Mouse (Mus musculus) B cell, adult (primary cell): ENCODE measurements around the gene Lpgat1. TPM values are rescaled to one million over a fixed set of nuclear protein-coding genes. Genes with fewer than 3 reads are reported as not detected.

ENCODE experiments used
- total RNA-seq: library from RNA; stranded (reverse); gene quantifications from 4 replicates; pipeline ENCODE4 v1.2.4, GENCODE M21; 2023; ENCODE audit not compliant: inconsistent age

Gene Lpgat1
- 92.3 to 110 TPM (median 103 TPM) in 4 replicates for total RNA-seq

DNA sequence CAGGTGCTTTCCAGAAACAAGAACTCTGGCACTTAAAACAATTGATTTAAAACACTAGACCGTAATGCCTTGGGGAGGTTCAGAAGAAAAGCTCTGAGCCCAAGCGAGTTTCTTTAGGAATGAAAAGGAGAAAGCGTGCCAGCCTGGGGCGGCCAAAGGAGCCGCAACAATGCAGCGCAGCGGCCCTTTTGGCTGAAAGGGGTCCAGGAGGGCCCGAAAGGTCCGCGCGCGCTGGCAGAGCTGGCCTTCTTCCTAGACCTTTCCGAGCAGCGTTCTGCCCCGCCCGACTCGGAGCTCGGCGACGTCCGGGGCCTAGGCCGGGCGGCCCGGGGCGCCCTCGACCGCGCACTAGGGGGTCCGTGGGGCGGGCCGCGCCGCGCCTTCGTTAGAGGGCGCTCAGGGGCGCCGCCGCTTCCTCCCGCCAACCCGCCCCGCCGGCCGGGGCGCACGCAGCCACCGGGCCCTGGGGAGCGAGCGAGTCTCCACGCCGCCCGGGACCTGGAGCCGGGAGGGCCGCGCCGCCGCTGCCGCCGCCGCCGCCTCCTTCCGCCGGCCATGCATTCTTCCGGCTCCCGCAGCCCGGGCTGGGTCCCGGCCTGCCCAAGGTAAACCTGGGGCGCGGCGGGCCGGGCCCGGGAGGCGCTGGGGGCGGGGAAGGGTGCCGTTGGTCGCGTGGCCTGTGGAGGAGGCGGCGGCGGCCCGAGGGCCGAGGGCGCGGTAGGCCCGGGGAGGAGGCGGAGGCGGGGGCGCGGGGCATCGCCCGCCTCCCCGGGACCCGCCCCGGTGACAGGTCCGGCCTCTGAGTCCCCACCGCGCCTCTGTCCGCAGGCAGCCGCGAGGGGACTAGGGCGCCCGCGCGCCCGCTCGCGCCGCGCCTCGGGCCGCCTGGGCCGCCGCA lies at the start of gene Lpgat1:
TSS of gene Lpgat1 (plus strand) at position 234 of the 898 bp plus-strand sequence.

DNA sequence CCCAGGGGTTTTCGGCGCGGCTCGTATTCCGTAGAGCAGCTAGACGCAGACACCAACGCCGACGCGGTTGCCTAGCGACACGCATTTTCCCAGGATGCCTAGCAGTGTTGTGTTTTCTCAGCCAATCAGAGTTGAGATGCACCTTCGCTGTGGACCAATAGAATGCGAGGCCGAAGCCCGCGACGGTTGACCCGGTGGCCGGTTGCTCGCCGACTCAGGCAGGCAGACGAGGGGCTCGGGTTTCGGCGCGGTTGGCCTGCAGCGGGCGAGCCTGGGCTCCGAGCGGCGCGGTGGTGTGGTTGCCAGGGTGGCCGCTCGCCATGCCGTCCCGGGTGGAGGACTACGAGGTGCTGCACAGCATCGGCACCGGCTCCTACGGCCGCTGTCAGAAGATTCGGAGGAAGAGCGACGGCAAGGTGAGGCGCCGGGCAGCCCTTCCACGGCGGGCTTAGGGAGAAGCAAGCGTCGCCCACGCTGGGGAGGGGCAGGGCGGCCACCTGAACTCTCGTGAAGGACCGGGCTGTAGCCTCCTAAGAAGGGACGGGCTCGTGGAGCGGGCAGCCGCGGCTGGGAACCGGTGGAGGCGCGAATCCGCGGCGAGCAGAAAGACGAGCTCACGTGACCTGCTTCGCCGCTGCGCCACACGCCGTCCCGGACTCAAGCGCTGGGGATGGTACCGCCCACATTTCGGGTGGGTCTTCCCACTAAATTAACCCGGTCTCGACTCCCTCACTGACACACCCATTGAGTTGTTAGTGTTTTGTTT lies 103.9 kb downstream of the Lpgat1 start, which contains the start of gene Nek2:
TSS of gene Nek2 (plus strand) at position 119 of the 766 bp plus-strand sequence.

Other genes starting within 250 kb of the Lpgat1 start
- 8.6 to 9.6 TPM (median 9.0 TPM) in 4 replicates for gene Dtl, start 142.3 kb upstream of the Lpgat1 start, total RNA-seq
- gene Ints7, start 142.2 kb upstream of the Lpgat1 start, total RNA-seq, result 66.1 to 72.7 TPM (median 70.5 TPM) in 4 replicates
- 2.3 to 2.9 TPM (median 2.6 TPM) in 4 replicates for gene Nek2, start 103.6 kb downstream of the Lpgat1 start, total RNA-seq
- gene Slc30a1, start 188.9 kb downstream of the Lpgat1 start, total RNA-seq, result 9.3 to 10.9 TPM (median 9.9 TPM) in 4 replicates